Mouse (Mus musculus) hindbrain, embryonic 12.5 days (tissue): ENCODE results near the gene Vegfc. TPM values are rescaled to one million over a fixed set of nuclear protein-coding genes. Genes with fewer than 3 reads are reported as not detected.

Source experiments
- ATAC-seq: fragments of 200-750 bp; cut with Nextera tagmentation; 2 replicates; pipeline ENCODE4 v1.8.0; 2017; ENCODE audit warnings: moderate TSS enrichment; ENCODE audit not compliant: low FRiP score
- H3K27ac ChIP-seq: fragments of 300-500 bp; sonication (generic); 2 replicates; pipeline ENCODE4 v1.5.1; 2016; ENCODE audit warnings: mild to moderate bottlenecking
- H3K27me3 ChIP-seq: fragments of 300-500 bp; sonication (generic); 2 replicates; pipeline ENCODE4 v1.6.1; 2016; ENCODE audit warnings: mild to moderate bottlenecking
- H3K36me3 ChIP-seq: fragments of 300-500 bp; sonication (generic); 2 replicates; pipeline ENCODE4 v1.6.1; 2016; ENCODE audit warnings: mild to moderate bottlenecking
- H3K4me1 ChIP-seq: fragments of 300-500 bp; sonication (generic); 2 replicates; pipeline ENCODE4 v1.6.1; 2016
- H3K4me2 ChIP-seq: fragments of 300-500 bp; sonication (generic); replicated peaks from 2 replicates; pipeline ENCODE4 v1.6.1; 2016; ENCODE audit warnings: mild to moderate bottlenecking
- H3K4me3 ChIP-seq: fragments of 300-500 bp; sonication (generic); 2 replicates; pipeline ENCODE4 v1.5.1; 2016; ENCODE audit warnings: mild to moderate bottlenecking
- H3K9ac ChIP-seq: fragments of 300-500 bp; sonication (generic); 2 replicates; pipeline ENCODE4 v1.6.1; 2016; ENCODE audit warnings: mild to moderate bottlenecking, moderate library complexity
- H3K9me3 ChIP-seq: fragments of 300-500 bp; sonication (generic); replicated peaks from 2 replicates; pipeline ENCODE4 v1.6.1; 2016; ENCODE audit warnings: mild to moderate bottlenecking
- WGBS: fragments of 180-500 bp; shearing (Covaris S2); methylation state at CpG from one replicate; pipeline ENCODE4 v1.1.7; 2016; 5-methylcytosine and 5-hydroxymethylcytosine counted together
- polyA plus RNA-seq: library from polyadenylated mRNA; unstranded; fragments of >200 nt; fragmentation: Nextera tagmentation; extraction: Ambion mirVana; gene quantifications from 2 replicates; pipeline ENCODE4 v1.2.1, GENCODE M21; 2016

The Vegfc gene
- polyA plus RNA-seq, 1 experiment from 2014 or later: 7.5 TPM

GRCm38 (mm10) chr8:54087114-54087513 is 9.7 kb downstream of the Vegfc start:
- no peak overlapping the region for H3K9ac ChIP-seq
- H3K4me2 ChIP-seq: no peak overlapping the region
- no peak overlapping the region for H3K4me3 ChIP-seq
- 88% methylated on average over 2 of the region's 2 CpGs for WGBS
- H3K36me3 ChIP-seq: no peaks in the 10 kb centered on the region
- H3K4me1 ChIP-seq: no peaks in the 10 kb centered on the region
- no peak overlapping the region for H3K27ac ChIP-seq
- H3K27me3 ChIP-seq: no peaks in the 10 kb centered on the region
- no peak for ATAC-seq
- no peaks in the 10 kb centered on the region for H3K9me3 ChIP-seq

- no peak overlapping the region for H3K4me2 ChIP-seq
- H3K9me3 ChIP-seq: no peaks in the 10 kb centered on the region
- no peaks in the 10 kb centered on the region for H3K27me3 ChIP-seq
- 65% methylated on average over 4 of the region's 4 CpGs for WGBS
- ATAC-seq: no peak
- H3K36me3 ChIP-seq: no peaks in the 10 kb centered on the region
- no peak overlapping the region for H3K4me3 ChIP-seq
- no peak overlapping the region for H3K27ac ChIP-seq
- no peaks in the 10 kb centered on the region for H3K4me1 ChIP-seq
- no peak overlapping the region for H3K9ac ChIP-seq
Measured at GRCm38 (mm10) chr8:54089204-54089603, 11.8 kb downstream of the Vegfc start.

DNA sequence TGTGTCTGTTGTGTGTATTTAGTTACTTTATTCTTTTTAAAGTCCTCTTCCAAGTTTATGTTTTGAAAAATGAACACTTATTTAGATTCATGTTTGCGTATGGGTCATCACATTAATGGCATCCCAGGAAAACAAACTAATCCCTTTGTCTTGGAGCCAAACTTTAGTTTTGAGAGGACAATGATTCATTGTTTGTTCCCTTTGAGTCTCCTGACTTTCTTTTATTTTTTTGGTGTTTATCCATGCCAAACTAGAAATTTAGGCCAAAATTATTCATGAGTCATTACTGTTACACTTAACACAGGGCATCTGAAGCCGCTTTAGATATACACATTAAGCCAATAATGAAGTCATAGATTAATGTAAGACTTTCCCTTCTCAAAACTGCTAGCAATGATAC is 12.5 kb downstream of the Vegfc start:
- no peak for ATAC-seq
- Histone ChIP-seq H3K9me3 (no peaks in the 10 kb centered on the region), H3K27me3 (no peaks in the 10 kb centered on the region), H3K4me1 (no peaks in the 10 kb centered on the region), H3K9ac (no peak overlapping the region), H3K4me3 (no peak overlapping the region), H3K4me2 (no peak overlapping the region), H3K36me3 (no peaks in the 10 kb centered on the region), H3K27ac (no peak overlapping the region)
- WGBS: 98% methylated on average over 2 of the region's 2 CpGs

GRCm38 (mm10) chr8:54100058-54100457 is 22.7 kb downstream of the Vegfc start:
- 50% methylated on average over 6 of the region's 6 CpGs for WGBS

GRCm38 (mm10) chr8:54114581-54114980 is 37.2 kb downstream of the Vegfc start:
- ATAC-seq: no peak
- Histone ChIP-seq H3K4me2 (no peak overlapping the region), H3K27ac (no peak overlapping the region), H3K4me3 (no peak overlapping the region), H3K27me3 (no peaks in the 10 kb centered on the region), H3K4me1 (no peaks in the 10 kb centered on the region), H3K36me3 (no peaks in the 10 kb centered on the region), H3K9ac (no peak overlapping the region), H3K9me3 (no peaks in the 10 kb centered on the region)
- 55% methylated on average over 3 of the region's 3 CpGs for WGBS

More at GRCm38 (mm10) chr8:54100058-54100457, 22.7 kb downstream of the Vegfc start:
- H3K4me1 ChIP-seq: no peaks in the 10 kb centered on the region
- no peak overlapping the region for H3K27ac ChIP-seq
- H3K4me3 ChIP-seq: no peak overlapping the region
- no peaks in the 10 kb centered on the region for H3K27me3 ChIP-seq
- no peak overlapping the region for H3K9ac ChIP-seq
- no peaks in the 10 kb centered on the region for H3K9me3 ChIP-seq
- H3K4me2 ChIP-seq: no peak overlapping the region
- ATAC-seq: no peak
- no peaks in the 10 kb centered on the region for H3K36me3 ChIP-seq

DNA sequence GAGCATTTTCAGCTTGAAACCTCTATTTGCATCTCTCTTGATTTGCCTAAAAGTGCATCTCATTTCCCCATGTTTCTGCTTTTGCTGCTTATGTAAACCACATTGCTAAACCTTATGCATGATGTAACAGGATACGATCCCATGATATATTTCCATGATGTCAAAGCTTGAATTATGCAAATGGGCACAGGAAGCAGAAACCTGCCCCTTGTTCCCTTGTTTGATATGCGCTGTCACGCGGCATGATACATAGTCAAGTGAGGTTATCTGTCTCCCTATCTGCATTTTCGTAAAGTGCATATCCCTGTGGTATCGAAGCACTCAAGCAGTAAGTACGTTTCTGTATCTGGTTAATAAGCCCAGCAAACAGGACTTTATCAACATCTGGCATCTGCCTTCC is 42.7 kb downstream of the Vegfc start:
- H3K4me1 ChIP-seq: no peaks in the 10 kb centered on the region
- no peaks in the 10 kb centered on the region for H3K27me3 ChIP-seq
- no peaks in the 10 kb centered on the region for H3K9me3 ChIP-seq
- H3K9ac ChIP-seq: no peak overlapping the region
- ATAC-seq: no peak
- H3K4me3 ChIP-seq: no peak overlapping the region
- WGBS: 85% methylated on average over 7 of the region's 7 CpGs
- H3K27ac ChIP-seq: no peak overlapping the region
- H3K36me3 ChIP-seq: no peaks in the 10 kb centered on the region
- no peak overlapping the region for H3K4me2 ChIP-seq

DNA sequence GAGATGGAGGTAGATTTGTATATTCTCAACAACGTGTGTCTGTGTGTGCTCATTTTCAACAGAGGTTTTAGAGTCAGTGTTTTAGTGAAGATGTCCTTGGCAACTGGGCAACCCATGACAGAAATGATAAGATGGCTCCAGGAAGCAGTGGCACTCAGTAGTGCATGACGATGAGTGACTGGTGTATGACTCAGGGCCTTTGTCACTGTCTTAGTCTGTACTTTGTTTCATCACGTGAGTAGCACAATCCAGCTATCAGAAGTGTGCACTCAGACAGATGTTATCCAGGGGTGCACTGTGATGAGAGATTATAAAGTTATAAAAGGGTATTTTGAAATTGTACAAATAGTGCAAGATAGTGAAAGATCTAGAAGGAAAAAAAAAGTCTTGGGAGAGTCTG is 44.5 kb downstream of the Vegfc start:
- Histone ChIP-seq H3K4me1 (no peaks in the 10 kb centered on the region), H3K36me3 (no peaks in the 10 kb centered on the region), H3K27me3 (no peaks in the 10 kb centered on the region), H3K27ac (no peak overlapping the region), H3K4me2 (no peak overlapping the region), H3K4me3 (no peak overlapping the region), H3K9me3 (no peaks in the 10 kb centered on the region), H3K9ac (no peak overlapping the region)
- 80% methylated on average over 3 of the region's 3 CpGs for WGBS
- no peak for ATAC-seq

DNA sequence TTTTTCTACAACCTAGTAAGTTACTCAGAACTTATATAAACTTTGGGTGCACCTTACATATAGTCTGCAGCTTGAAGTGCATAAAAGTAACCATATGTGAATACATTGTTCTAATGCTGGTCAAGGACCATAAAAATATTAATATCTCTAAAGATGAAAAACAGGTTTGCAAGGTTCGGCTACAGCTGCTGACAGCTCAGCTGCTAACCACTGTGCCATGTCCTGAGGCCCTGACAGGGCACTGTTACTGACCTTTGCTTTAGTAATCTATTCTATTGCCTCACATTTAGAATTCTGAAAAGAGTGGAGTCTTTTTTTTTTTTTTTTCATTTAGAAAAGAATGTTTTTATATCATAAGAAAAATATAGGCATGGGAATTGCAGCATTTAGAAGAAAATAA is 44.9 kb downstream of the Vegfc start:
- no peak for ATAC-seq
- 67% methylated on average over 1 of the region's 1 CpGs for WGBS
- H3K9me3 ChIP-seq: no peaks in the 10 kb centered on the region
- H3K36me3 ChIP-seq: no peaks in the 10 kb centered on the region
- no peak overlapping the region for H3K4me2 ChIP-seq
- H3K27ac ChIP-seq: no peak overlapping the region
- no peak overlapping the region for H3K4me3 ChIP-seq
- H3K27me3 ChIP-seq: no peaks in the 10 kb centered on the region
- H3K4me1 ChIP-seq: no peaks in the 10 kb centered on the region
- no peak overlapping the region for H3K9ac ChIP-seq

- Histone ChIP-seq H3K4me3 (no peak overlapping the region), H3K4me2 (no peak overlapping the region), H3K27ac (no peak overlapping the region), H3K9me3 (no peaks in the 10 kb centered on the region), H3K4me1 (no peaks in the 10 kb centered on the region), H3K9ac (no peak overlapping the region), H3K36me3 (no peaks in the 10 kb centered on the region), H3K27me3 (no peaks in the 10 kb centered on the region)
- ATAC-seq: no peak
- 95% methylated on average over 2 of the region's 2 CpGs for WGBS
Measured at GRCm38 (mm10) chr8:54130558-54130957, 53.2 kb downstream of the Vegfc start.

- no peak overlapping the region for H3K9ac ChIP-seq
- H3K4me2 ChIP-seq: no peak overlapping the region
- no peaks in the 10 kb centered on the region for H3K9me3 ChIP-seq
- 69% methylated on average over 4 of the region's 4 CpGs for WGBS
- no peaks in the 10 kb centered on the region for H3K27me3 ChIP-seq
- no peak overlapping the region for H3K27ac ChIP-seq
- no peaks in the 10 kb centered on the region for H3K36me3 ChIP-seq
- no peaks in the 10 kb centered on the region for H3K4me1 ChIP-seq
- H3K4me3 ChIP-seq: no peak overlapping the region
- ATAC-seq: no peak
Measured at GRCm38 (mm10) chr8:54153240-54153639, 75.8 kb downstream of the Vegfc start.

DNA sequence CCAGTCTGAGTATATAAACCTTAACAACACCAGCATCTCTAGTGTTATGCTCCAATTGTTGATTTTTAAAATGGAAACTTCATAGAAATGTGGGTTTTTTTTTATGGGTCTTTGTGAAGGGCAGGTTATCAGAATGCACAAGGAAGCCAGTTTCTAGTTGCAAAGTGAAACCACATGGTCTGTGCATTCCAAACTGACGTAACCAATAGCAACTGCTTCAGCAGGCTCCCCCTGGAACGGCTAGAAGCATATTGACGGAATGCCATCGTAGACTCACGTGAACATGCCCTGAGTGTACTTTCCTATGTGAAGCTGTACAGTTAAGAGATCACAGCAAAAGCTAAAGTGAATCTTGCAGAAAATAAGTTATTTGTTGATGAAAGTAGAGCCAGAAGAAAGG is 86.1 kb downstream of the Vegfc start:
- H3K4me2 ChIP-seq: peak overlapping the region; percentile 13; the same call in 1 of the 2 replicates
- no peaks in the 10 kb centered on the region for H3K9me3 ChIP-seq
- H3K4me3 ChIP-seq: no peak overlapping the region
- ATAC-seq: peak; percentile 68; the same call in 1 of the 2 replicates
- H3K27me3 ChIP-seq: no peaks in the 10 kb centered on the region
- no peak overlapping the region for H3K27ac ChIP-seq
- no peaks in the 10 kb centered on the region for H3K4me1 ChIP-seq
- H3K9ac ChIP-seq: no peak overlapping the region
- no peaks in the 10 kb centered on the region for H3K36me3 ChIP-seq
- 13% methylated on average over 5 of the region's 5 CpGs for WGBS

DNA sequence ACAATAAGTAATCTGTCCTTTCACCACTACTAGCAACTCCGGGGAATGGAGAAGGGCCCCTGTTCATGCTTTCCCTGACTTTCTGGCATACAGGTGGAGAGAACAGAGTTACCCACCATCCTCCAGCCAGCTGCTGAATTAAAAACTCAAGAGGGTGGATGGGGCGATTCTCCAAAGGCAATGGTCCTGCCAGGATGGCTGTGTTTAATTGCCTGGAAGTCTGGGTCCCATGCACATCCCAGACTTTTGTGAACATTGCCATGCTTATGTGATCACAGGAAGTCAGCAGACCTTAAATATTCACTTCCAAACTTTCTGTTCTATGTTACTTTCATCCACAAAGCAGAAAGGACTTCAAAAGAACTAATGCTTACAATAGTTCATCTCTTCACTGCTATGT is 107.9 kb downstream of the Vegfc start:
- Histone ChIP-seq H3K4me1 (no peaks in the 10 kb centered on the region), H3K9me3 (no peaks in the 10 kb centered on the region), H3K36me3 (no peaks in the 10 kb centered on the region), H3K4me3 (no peak overlapping the region), H3K4me2 (no peak overlapping the region), H3K9ac (no peak overlapping the region), H3K27ac (no peak overlapping the region), H3K27me3 (no peaks in the 10 kb centered on the region)
- no peak for ATAC-seq
- WGBS: 88% methylated on average over 2 of the region's 2 CpGs

- Histone ChIP-seq H3K4me2 (no peak overlapping the region), H3K36me3 (no peaks in the 10 kb centered on the region), H3K9ac (no peak overlapping the region), H3K9me3 (no peaks in the 10 kb centered on the region), H3K27me3 (no peaks in the 10 kb centered on the region), H3K4me3 (no peak overlapping the region), H3K4me1 (no peaks in the 10 kb centered on the region), H3K27ac (no peak overlapping the region)
- WGBS: 91% methylated on average over 6 of the region's 6 CpGs
- ATAC-seq: no peak
Measured at GRCm38 (mm10) chr8:54185927-54186326, 108.5 kb downstream of the Vegfc start.

DNA sequence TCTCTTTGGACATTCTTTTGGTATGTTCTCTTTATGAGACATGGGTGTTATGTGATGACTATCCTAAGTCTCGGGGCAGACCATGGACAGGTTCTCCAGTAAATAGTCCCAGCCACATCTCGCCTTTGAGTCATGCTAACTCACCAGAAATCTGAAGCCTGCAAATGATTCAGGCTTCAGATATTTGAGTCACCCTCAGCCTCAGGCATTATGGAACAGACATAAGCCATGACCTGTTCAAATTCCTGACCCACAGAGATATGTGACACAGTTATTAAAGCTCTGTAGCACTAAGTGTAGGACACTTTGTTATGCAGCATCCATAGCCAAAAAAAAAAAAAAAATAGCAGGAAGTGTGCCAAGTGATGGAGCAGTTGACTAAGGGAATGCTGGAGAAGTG is 138.8 kb downstream of the Vegfc start:
- no peak for ATAC-seq
- WGBS: 86% methylated on average over 2 of the region's 2 CpGs
- H3K4me1 ChIP-seq: no peaks in the 10 kb centered on the region
- no peak overlapping the region for H3K9ac ChIP-seq
- no peak overlapping the region for H3K27ac ChIP-seq
- no peaks in the 10 kb centered on the region for H3K36me3 ChIP-seq
- H3K4me2 ChIP-seq: no peak overlapping the region
- no peaks in the 10 kb centered on the region for H3K27me3 ChIP-seq
- H3K4me3 ChIP-seq: no peak overlapping the region
- no peaks in the 10 kb centered on the region for H3K9me3 ChIP-seq
